Mouse (Mus musculus) hindbrain, embryonic 11.5 days (tissue): ENCODE measurements around the gene Cpa2. TPM values are rescaled to one million over a fixed set of nuclear protein-coding genes. Genes with fewer than 3 reads are reported as not detected.

ENCODE experiments used
- ATAC-seq: fragments of 200-750 bp; cut with Nextera tagmentation; 2 replicates; pipeline ENCODE4 v1.8.0; 2017; ENCODE audit warnings: mild to moderate bottlenecking, moderate TSS enrichment, moderate library complexity; ENCODE audit not compliant: low FRiP score
- DNase-seq: peaks from one replicate; pipeline ENCODE4 v3.0.0-alpha.2; 2015; ENCODE audit warnings: low spot score
- H3K27ac ChIP-seq: fragments of 300-500 bp; sonication (generic); 2 replicates; pipeline ENCODE4 v1.5.1; 2014; ENCODE audit warnings: mild to moderate bottlenecking, low read depth, low read length
- H3K27me3 ChIP-seq: fragments of 300-500 bp; sonication (generic); 2 replicates; pipeline ENCODE4 v1.6.1; 2014; ENCODE audit warnings: mild to moderate bottlenecking, low read length, moderate library complexity, mixed read lengths; ENCODE audit not compliant: control insufficient read depth, insufficient read depth
- H3K36me3 ChIP-seq: fragments of 300-500 bp; sonication (generic); 2 replicates; pipeline ENCODE4 v1.6.1; 2014; ENCODE audit warnings: mild to moderate bottlenecking, low read length, moderate library complexity, mixed read lengths; ENCODE audit not compliant: control insufficient read depth, insufficient read depth
- H3K4me1 ChIP-seq: fragments of 300-500 bp; sonication (generic); replicated peaks from 2 replicates; pipeline ENCODE4 v1.6.1; 2014; ENCODE audit warnings: low read length, mixed read lengths; ENCODE audit not compliant: control insufficient read depth, insufficient read depth
- H3K4me2 ChIP-seq: fragments of 300-500 bp; sonication (generic); replicated peaks from 2 replicates; pipeline ENCODE4 v1.6.1; 2014; ENCODE audit warnings: mild to moderate bottlenecking, low read depth, low read length
- H3K4me3 ChIP-seq: fragments of 300-500 bp; sonication (generic); 2 replicates; pipeline ENCODE4 v1.5.1; 2014; ENCODE audit warnings: low read depth, low read length
- H3K9ac ChIP-seq: fragments of 300-500 bp; sonication (generic); 2 replicates; pipeline ENCODE4 v1.6.1; 2014; ENCODE audit warnings: low read depth, low read length
- H3K9me3 ChIP-seq: fragments of 300-500 bp; sonication (generic); 2 replicates; pipeline ENCODE4 v1.6.1; 2016; ENCODE audit warnings: low read length; ENCODE audit not compliant: control insufficient read depth
- WGBS: fragments of 180-500 bp; shearing (Covaris S2); extraction: QIAGEN DNeasy Blood & Tissue Kit; methylation state at CpG from one replicate; pipeline ENCODE4 v1.1.7; 2014; 5-methylcytosine and 5-hydroxymethylcytosine counted together
- polyA plus RNA-seq: library from polyadenylated mRNA; unstranded; fragments of >200 nt; fragmentation: Nextera tagmentation; extraction: Ambion mirVana; gene quantifications from 2 replicates; pipeline ENCODE4 v1.2.1, GENCODE M21; 2014

The Cpa2 gene
- polyA plus RNA-seq, 1 experiment from 2014 or later, result 9.4 TPM

DNA sequence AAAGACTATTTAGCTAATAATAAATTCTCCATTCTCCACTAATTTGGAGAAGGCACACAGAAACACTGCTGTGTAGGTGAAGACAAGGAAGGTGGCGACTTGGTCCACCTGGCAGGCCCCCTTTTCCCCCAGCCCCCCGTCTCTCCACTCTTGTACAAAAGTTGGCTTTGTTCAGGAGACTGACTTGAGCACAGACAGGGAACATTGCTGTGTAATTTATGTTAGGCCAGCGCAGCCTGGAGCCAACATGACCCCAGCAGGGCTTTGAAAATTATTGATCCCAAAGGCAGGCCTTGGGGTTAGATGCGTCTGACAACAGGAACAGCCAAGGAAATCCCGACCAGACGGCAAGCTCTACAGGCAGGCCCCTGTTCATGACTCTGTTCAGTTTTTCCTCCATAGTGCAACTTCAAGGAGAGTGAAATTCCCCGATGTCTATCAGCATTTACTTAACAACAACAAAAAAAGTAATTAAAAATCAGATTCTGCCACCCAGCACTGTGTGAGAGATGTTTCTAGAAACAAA is 63.0 kb downstream of the Cpa2 start:
- Histone ChIP-seq H3K4me1 (no peaks in the 10 kb centered on the region), H3K27me3 (no peaks in the 10 kb centered on the region), H3K4me2 (no peak overlapping the region), H3K9me3 (no peaks in the 10 kb centered on the region), H3K36me3 (no peaks in the 10 kb centered on the region), H3K9ac (no peak overlapping the region), H3K27ac (no peak overlapping the region), H3K4me3 (no peak overlapping the region)
- DNase-seq (no peak), ATAC-seq (no peak)
- 65% methylated on average over 7 of the region's 7 CpGs for WGBS

DNA sequence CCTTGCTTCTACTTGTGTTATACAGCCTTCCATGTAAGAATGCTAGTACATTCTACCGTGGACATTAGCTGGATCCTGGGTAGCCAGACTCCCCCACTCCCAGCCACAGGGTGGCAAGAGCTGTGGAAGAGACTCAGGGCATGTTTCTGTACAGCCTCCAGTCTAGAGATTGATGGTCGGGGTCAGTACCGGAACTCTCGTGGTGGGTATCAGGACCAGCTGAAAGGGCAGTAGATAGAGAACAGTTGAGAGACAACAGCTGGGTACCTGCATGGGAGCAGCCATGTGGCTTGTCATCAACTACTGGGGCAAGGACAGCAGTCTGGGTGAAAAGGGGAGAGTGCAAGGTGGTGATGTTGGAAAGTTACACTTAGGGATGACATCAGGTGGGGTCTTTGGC is 63.7 kb downstream of the Cpa2 start:
- H3K4me1 ChIP-seq, result no peaks in the 10 kb centered on the region
- WGBS, result 86% methylated on average over 4 of the region's 4 CpGs

DNA sequence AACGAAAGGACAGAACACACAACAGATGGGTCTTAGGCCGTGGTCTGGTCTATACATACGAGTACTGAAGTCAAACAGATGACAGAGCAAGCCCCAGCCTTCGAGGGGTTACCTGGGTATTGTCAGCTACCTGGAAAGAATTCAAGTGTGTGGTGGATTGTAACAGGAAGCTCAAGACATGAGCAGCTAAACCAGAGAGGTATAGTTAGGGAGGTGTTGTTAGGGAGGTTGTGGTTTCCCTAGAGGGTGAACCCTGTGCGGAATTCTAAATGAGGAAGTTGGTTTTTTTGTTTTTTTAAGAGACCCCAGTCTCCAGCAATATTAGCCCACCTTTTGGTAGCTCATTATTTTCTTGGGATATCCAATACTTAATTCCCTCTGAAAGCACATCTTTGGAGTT is 64.3 kb downstream of the Cpa2 start:
- Histone ChIP-seq H3K27ac (no peak overlapping the region), H3K27me3 (no peaks in the 10 kb centered on the region), H3K36me3 (no peaks in the 10 kb centered on the region), H3K4me1 (no peaks in the 10 kb centered on the region), H3K9me3 (no peaks in the 10 kb centered on the region), H3K4me3 (no peak overlapping the region), H3K4me2 (no peak overlapping the region), H3K9ac (no peak overlapping the region)
- no peak for DNase-seq
- WGBS, result 81% methylated on average over 5 of the region's 5 CpGs
- ATAC-seq, result no peak

More for the DNA sequence above, 63.7 kb downstream of the Cpa2 start:
- H3K9ac ChIP-seq, result no peak overlapping the region
- no peaks in the 10 kb centered on the region for H3K9me3 ChIP-seq
- DNase-seq (no peak), ATAC-seq (no peak)
- H3K4me3 ChIP-seq, result no peak overlapping the region
- no peak overlapping the region for H3K4me2 ChIP-seq
- H3K27me3 ChIP-seq, result no peaks in the 10 kb centered on the region
- H3K36me3 ChIP-seq, result no peaks in the 10 kb centered on the region
- no peak overlapping the region for H3K27ac ChIP-seq

DNA sequence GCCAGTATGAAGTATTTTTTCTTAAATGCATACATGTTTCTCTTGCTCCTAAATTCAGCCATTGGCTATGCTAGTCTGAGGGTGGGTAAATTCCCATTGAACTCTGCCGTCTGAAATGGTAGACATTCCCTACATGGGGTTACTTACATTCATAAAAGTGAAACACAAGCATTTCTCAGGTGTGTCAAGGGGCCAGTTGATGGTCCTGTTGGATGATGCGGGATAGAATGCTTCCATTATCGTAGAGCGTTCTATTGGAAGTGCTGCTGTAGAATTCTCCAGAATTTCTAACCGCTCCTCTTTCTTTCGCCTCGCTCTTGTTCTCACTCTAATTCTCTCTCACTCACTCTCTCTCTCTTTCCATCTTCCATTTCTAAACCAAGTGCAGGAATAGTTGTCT is 69.3 kb downstream of the Cpa2 start, which contains the start of gene Cpa5:
TSS of gene Cpa5 (plus strand) at position 301 of the 400 bp plus-strand sequence.
- DNase-seq, result no peak
- Histone ChIP-seq H3K4me2 (no peak within 1 kb of the TSS), H3K4me3 (no peak within 1 kb of the TSS), H3K36me3 (no peaks in the 10 kb centered on the region), H3K9me3 (no peaks in the 10 kb centered on the region), H3K4me1 (peaks cover 3% of the 10 kb centered on the region; the same call in 1 of the 2 replicates), H3K9ac (no peak within 1 kb of the TSS), H3K27me3 (no peaks in the 10 kb centered on the region), H3K27ac (no peak within 1 kb of the TSS)
- 78% methylated on average over 7 of the region's 7 CpGs for WGBS
- no peak for ATAC-seq

DNA sequence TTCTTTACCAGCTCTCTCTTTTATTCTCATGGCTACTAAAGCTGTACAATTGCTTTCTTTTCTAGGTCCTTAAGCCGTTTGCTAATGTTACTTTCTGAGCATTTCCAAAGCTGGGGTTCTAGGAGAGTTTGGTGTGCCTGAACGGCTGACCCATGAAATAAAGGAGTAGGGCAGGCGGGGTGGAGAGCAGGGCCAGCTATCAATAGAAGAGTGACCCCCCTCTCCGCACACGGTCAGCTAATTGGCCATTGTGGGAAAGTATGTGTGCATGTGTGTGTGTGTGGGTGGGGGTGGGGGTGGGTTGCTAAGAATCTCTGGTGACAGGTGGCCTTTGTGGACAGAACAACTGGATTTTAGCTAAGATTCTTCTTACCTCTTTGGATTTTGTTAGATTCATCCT is 69.8 kb downstream of the Cpa2 start:
- WGBS, result 36% methylated on average over 5 of the region's 5 CpGs
- Histone ChIP-seq H3K4me2 (no peak overlapping the region), H3K27me3 (no peaks in the 10 kb centered on the region), H3K4me1 (peaks cover 8% of the 10 kb centered on the region; the same call in 1 of the 2 replicates), H3K9ac (no peak overlapping the region), H3K36me3 (no peaks in the 10 kb centered on the region), H3K27ac (no peak overlapping the region), H3K9me3 (no peaks in the 10 kb centered on the region), H3K4me3 (no peak overlapping the region)
- ATAC-seq, result no peak
- DNase-seq, result no peak

Other genes with a start within 250 kb of the Cpa2 start
- 54.9 and 56.1 TPM in 2 replicates for gene Ube2h, start 237.0 kb upstream of the Cpa2 start, polyA plus RNA-seq
- 69.3 and 79.1 TPM in 2 replicates for gene Zc3hc1, start 150.6 kb upstream of the Cpa2 start, polyA plus RNA-seq
- 27.4 and 28.2 TPM in 2 replicates for gene Klhdc10, start 139.7 kb upstream of the Cpa2 start, polyA plus RNA-seq
- 47.9 and 51.6 TPM in 2 replicates for gene Tmem209, start 31.8 kb upstream of the Cpa2 start, polyA plus RNA-seq
- gene Ssmem1, start 31.7 kb upstream of the Cpa2 start, polyA plus RNA-seq, result 0.36 and 0.37 TPM in 2 replicates
- gene Cpa4, start 26.8 kb downstream of the Cpa2 start, polyA plus RNA-seq, result 3.5 and 3.9 TPM in 2 replicates
- gene Cpa5, start 69.4 kb downstream of the Cpa2 start, polyA plus RNA-seq, result 0.15 TPM in 1 of 2 replicates, not detected in the other
- 0.11 and 0.28 TPM in 2 replicates for gene Cpa1, start 97.6 kb downstream of the Cpa2 start, polyA plus RNA-seq
- 19.7 and 26.8 TPM in 2 replicates for gene Cep41, start 152.2 kb downstream of the Cpa2 start, polyA plus RNA-seq
- 1,131 and 1,227 TPM in 2 replicates for gene Mest, start 182.0 kb downstream of the Cpa2 start, polyA plus RNA-seq